Mouse (Mus musculus): ENCODE measurements around the gene Eloa.

GRCm38 (mm10) chr4:136052534-136053246, 31.1 kb upstream of the Eloa start:
- TF ChIP-seq TAL1 (IDR thresholded peaks at IDR 0.05; ENCODE audit: low read length) (no peak), GATA1 (IDR thresholded peaks at IDR 0.05; ENCODE audit: low read length) (no peak)

Data from erythroblast, embryonic 14.5 days (primary cell).